Mouse (Mus musculus): Measurements from ENCODE around the gene R3hcc1l. TPM values are rescaled to one million over a fixed set of nuclear protein-coding genes. Genes with fewer than 3 reads are reported as not detected.
A peak's percentile ranks its signal among the peaks of the same experiment; 100 is the strongest.

The R3hcc1l gene
- polyA plus RNA-seq, 1 experiment from 2014 or later = 26.3 TPM

DNA sequence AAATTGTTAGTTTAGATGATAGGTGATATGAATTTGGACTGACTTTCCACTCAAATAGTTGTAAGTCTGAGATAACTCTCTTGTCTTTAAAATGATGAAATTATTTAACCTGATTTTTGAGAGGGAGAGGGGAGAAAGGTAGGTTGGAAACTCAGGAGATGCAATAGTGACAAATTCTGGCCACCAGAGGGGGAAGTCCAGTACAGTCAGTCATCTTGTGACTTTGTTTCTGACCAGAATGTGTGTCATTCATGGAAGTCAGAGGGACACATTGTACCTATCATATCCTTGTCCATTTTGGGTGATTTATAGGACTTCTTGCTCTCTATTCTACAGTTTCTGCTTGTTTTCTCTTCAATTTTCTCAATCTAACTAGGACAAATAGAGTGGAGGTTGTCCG, 19.0 kb downstream of the R3hcc1l start:
- no peaks in the 10 kb centered on the region for H3K9me3 ChIP-seq (ENCODE audit: control insufficient read depth, low read length)
- WGBS = 90% methylated on average over 1 of the region's 1 CpGs
- no peaks in the 10 kb centered on the region for H3K36me3 ChIP-seq (ENCODE audit: control insufficient read depth, insufficient read depth, low read length)
- H3K4me2 ChIP-seq = no peak overlapping the region
- no peak overlapping the region for H3K4me3 ChIP-seq (ENCODE audit: low read depth, low read length)
- no peak for ATAC-seq (ENCODE audit: low FRiP score)
- H3K27me3 ChIP-seq (ENCODE audit: control insufficient read depth, insufficient read depth, low read length) = no peaks in the 10 kb centered on the region
- peaks cover 4% of the 10 kb centered on the region; the same call in 1 of the 2 replicates for H3K4me1 ChIP-seq (ENCODE audit: control insufficient read depth, insufficient read depth, low read length)
- no peak for DNase-seq (ENCODE audit: low spot score, missing footprints)
- H3K9ac ChIP-seq (ENCODE audit: low read length) = no peak overlapping the region
- H3K27ac ChIP-seq (ENCODE audit: low read depth, low read length) = no peak overlapping the region

DNA sequence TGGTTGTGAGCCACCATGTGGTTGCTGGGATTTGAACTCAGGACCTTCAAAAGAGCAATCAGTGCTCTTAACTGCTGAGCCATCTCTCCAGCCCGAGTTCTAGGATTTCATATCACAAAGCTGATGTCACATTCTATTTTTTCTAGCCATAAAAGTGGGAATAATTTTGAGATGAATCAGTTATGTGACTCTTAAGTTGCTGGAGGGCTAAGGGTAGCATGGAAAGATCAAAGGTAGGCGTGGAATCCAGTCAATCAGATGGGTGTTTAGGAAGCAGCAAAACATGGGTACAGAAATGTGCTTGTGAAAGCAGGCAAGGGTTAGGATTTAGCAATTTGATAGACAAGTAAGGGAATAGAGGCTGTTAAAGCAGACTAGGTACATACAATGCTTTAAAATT, 20.4 kb downstream of the R3hcc1l start:
- Histone ChIP-seq H3K27ac (ENCODE audit: low read depth, low read length) (no peak overlapping the region), H3K4me1 (ENCODE audit: control insufficient read depth, insufficient read depth, low read length) (peaks cover 4% of the 10 kb centered on the region; the same call in 1 of the 2 replicates), H3K4me2 (no peak overlapping the region), H3K27me3 (ENCODE audit: control insufficient read depth, insufficient read depth, low read length) (no peaks in the 10 kb centered on the region), H3K4me3 (ENCODE audit: low read depth, low read length) (no peak overlapping the region), H3K36me3 (ENCODE audit: control insufficient read depth, insufficient read depth, low read length) (no peaks in the 10 kb centered on the region), H3K9me3 (ENCODE audit: control insufficient read depth, low read length) (no peaks in the 10 kb centered on the region), H3K9ac (ENCODE audit: low read length) (no peak overlapping the region)
- DNase-seq (ENCODE audit: low spot score, missing footprints) = no peak
- 85% methylated on average over 2 of the region's 2 CpGs for WGBS
- ATAC-seq (ENCODE audit: low FRiP score) = no peak

DNA sequence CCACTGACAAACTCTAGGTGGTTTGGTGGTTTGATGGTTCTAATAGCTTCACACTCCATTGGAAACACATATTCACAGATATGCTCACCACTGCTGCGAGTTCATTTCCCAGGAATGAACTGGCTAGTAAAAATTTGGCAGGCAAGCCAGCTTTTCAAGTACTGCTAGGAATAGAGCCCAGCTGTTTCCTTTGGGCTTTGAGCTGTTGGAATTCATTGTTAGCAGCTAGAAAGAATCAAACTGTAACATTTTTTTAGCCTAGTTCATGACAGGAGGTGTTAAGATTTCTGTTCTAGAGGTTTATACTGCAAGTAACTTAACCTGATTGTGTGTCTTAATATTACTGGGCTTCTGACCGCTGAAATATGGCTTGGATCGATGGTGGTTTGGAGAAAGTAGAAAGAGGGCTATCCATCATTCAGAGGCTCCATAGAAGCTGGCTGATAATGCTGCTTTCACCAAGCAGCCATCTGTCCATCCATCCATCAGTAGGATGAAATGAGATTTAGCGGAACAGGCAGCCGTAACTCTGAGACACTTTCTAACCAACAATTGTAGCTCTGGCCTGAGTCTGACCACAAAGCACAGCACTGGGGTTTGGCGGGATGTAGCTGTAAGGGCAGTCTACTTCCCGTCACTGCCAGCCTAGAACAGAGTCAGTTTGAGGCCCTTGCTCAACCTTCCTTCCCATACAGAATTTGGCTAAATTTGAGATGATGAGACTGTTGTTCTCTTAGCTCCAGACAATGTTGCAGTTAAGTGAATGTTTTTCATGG, 21.0 kb downstream of the R3hcc1l start:
- WGBS = 84% methylated on average over 7 of the region's 7 CpGs
- Histone ChIP-seq H3K4me1 (ENCODE audit: control insufficient read depth, insufficient read depth, low read length) (peaks cover 4% of the 10 kb centered on the region; the same call in 1 of the 2 replicates), H3K9me3 (ENCODE audit: control insufficient read depth, low read length) (no peaks in the 10 kb centered on the region), H3K36me3 (ENCODE audit: control insufficient read depth, insufficient read depth, low read length) (no peaks in the 10 kb centered on the region), H3K27ac (ENCODE audit: low read depth, low read length) (no peak overlapping the region), H3K4me2 (no peak overlapping the region), H3K9ac (ENCODE audit: low read length) (no peak overlapping the region), H3K27me3 (ENCODE audit: control insufficient read depth, insufficient read depth, low read length) (no peaks in the 10 kb centered on the region), H3K4me3 (ENCODE audit: low read depth, low read length) (no peak overlapping the region)
- no peak for ATAC-seq (ENCODE audit: low FRiP score)
- DNase-seq (ENCODE audit: low spot score, missing footprints) = no peak

DNA sequence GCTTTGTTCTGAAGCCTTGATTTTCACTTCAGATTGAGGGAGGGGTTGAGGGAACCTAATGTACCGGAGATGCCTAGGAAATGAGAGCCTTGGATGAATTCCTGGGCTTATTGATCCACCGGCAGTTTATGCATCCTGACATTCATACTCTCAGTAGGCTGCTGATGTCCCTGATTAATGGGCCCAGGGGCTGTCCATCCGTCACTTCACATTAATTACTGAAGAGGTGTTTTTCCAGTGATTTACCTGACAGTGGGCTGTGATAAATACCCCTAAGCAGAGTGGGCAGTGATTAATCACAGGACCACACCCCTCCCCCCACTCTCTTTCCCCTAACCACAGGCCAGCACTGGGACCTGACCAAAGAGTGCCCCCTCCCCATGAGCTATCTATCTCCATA, 22.1 kb downstream of the R3hcc1l start:
- Histone ChIP-seq H3K36me3 (ENCODE audit: control insufficient read depth, insufficient read depth, low read length) (no peaks in the 10 kb centered on the region), H3K4me2 (no peak overlapping the region), H3K27me3 (ENCODE audit: control insufficient read depth, insufficient read depth, low read length) (no peaks in the 10 kb centered on the region), H3K4me3 (ENCODE audit: low read depth, low read length) (no peak overlapping the region), H3K4me1 (ENCODE audit: control insufficient read depth, insufficient read depth, low read length) (peaks cover 4% of the 10 kb centered on the region; the same call in 1 of the 2 replicates), H3K27ac (ENCODE audit: low read depth, low read length) (no peak overlapping the region), H3K9me3 (ENCODE audit: control insufficient read depth, low read length) (no peaks in the 10 kb centered on the region), H3K9ac (ENCODE audit: low read length) (no peak overlapping the region)
- ATAC-seq (ENCODE audit: low FRiP score) = no peak
- no peak for DNase-seq (ENCODE audit: low spot score, missing footprints)
- WGBS = 73% methylated on average over 3 of the region's 3 CpGs

DNA sequence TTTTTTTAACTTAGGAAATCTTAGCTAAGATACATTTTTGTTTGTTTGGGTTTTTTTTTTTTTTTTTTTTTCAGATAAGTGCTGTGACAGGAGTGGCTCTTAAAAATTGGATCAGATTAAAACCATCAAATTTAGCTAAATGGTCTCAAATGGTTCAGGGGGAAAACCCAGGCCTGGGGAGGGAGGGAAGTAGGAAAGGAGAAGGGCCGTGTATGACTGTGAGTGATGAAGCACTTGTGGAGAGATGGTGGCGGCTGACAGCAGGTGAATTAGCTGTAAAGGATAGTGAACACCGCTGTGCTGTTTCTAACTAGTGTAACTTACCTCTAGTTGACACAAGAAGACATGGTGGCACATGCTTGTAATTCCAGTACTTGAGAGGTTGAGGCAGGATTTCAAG, 40.1 kb downstream of the R3hcc1l start:
- Histone ChIP-seq H3K27me3 (ENCODE audit: control insufficient read depth, insufficient read depth, low read length) (no peaks in the 10 kb centered on the region), H3K4me1 (ENCODE audit: control insufficient read depth, insufficient read depth, low read length) (no peaks in the 10 kb centered on the region), H3K4me3 (ENCODE audit: low read depth, low read length) (no peak overlapping the region), H3K27ac (ENCODE audit: low read depth, low read length) (no peak overlapping the region), H3K36me3 (ENCODE audit: control insufficient read depth, insufficient read depth, low read length) (peaks cover 3% of the 10 kb centered on the region), H3K4me2 (no peak overlapping the region), H3K9me3 (ENCODE audit: control insufficient read depth, low read length) (no peaks in the 10 kb centered on the region), H3K9ac (ENCODE audit: low read length) (no peak overlapping the region)
- 86% methylated on average over 3 of the region's 3 CpGs for WGBS
- no peak for DNase-seq (ENCODE audit: low spot score, missing footprints)
- no peak for ATAC-seq (ENCODE audit: low FRiP score)

DNA sequence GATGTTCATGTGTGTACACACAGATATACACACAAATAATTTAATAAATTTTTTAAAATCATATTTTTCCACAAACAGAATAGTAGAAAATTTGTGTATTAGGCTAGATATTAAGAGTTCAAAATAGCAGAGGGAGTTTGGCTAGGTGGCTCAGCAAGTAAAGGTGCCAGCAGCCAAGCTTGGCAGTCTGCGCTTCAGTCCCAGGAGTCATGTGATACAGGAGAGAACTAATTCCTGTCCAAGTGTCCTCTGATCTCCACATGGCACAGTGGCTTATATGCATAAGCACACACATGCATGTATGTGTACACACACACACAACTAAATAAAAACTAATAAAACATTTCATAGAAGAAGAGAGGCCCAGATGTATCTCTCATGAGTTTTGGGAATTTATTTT, 43.4 kb downstream of the R3hcc1l start:
- Histone ChIP-seq H3K4me1 (ENCODE audit: control insufficient read depth, insufficient read depth, low read length) (no peaks in the 10 kb centered on the region), H3K4me2 (no peak overlapping the region), H3K27ac (ENCODE audit: low read depth, low read length) (no peak overlapping the region), H3K9me3 (ENCODE audit: control insufficient read depth, low read length) (no peaks in the 10 kb centered on the region), H3K4me3 (ENCODE audit: low read depth, low read length) (no peak overlapping the region), H3K27me3 (ENCODE audit: control insufficient read depth, insufficient read depth, low read length) (no peaks in the 10 kb centered on the region), H3K36me3 (ENCODE audit: control insufficient read depth, insufficient read depth, low read length) (peaks cover 3% of the 10 kb centered on the region), H3K9ac (ENCODE audit: low read length) (no peak overlapping the region)
- DNase-seq (ENCODE audit: low spot score, missing footprints) (peak; percentile 26), ATAC-seq (ENCODE audit: low FRiP score) (no peak)
- WGBS = 97% methylated on average over 1 of the region's 1 CpGs

DNA sequence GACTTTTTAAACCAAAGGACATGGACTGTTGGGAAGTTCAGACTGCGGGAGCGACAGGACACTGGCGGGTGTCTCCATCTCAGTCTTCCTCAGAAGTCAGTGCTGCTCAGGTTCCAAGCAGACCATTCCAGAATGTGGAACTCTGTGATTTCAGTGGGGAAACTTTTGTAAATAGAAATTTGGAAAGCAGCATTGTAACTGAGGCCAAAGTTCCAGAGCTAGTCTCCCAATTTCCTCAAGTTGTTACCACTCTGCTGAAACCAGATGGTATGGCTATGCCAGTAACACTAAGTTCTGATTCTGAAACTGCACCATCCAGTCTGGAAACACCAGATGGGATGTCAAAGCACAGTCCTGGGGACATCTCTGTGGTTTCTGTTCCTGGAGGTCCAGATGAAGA, 44.4 kb downstream of the R3hcc1l start:
- Histone ChIP-seq H3K36me3 (ENCODE audit: control insufficient read depth, insufficient read depth, low read length) (peaks cover 3% of the 10 kb centered on the region), H3K9ac (ENCODE audit: low read length) (no peak overlapping the region), H3K27ac (ENCODE audit: low read depth, low read length) (no peak overlapping the region), H3K4me3 (ENCODE audit: low read depth, low read length) (no peak overlapping the region), H3K4me2 (no peak overlapping the region), H3K27me3 (ENCODE audit: control insufficient read depth, insufficient read depth, low read length) (no peaks in the 10 kb centered on the region), H3K9me3 (ENCODE audit: control insufficient read depth, low read length) (no peaks in the 10 kb centered on the region), H3K4me1 (ENCODE audit: control insufficient read depth, insufficient read depth, low read length) (no peaks in the 10 kb centered on the region)
- ATAC-seq (ENCODE audit: low FRiP score) = no peak
- 98% methylated on average over 3 of the region's 3 CpGs for WGBS
- peak; percentile 51 for DNase-seq (ENCODE audit: low spot score, missing footprints)

DNA sequence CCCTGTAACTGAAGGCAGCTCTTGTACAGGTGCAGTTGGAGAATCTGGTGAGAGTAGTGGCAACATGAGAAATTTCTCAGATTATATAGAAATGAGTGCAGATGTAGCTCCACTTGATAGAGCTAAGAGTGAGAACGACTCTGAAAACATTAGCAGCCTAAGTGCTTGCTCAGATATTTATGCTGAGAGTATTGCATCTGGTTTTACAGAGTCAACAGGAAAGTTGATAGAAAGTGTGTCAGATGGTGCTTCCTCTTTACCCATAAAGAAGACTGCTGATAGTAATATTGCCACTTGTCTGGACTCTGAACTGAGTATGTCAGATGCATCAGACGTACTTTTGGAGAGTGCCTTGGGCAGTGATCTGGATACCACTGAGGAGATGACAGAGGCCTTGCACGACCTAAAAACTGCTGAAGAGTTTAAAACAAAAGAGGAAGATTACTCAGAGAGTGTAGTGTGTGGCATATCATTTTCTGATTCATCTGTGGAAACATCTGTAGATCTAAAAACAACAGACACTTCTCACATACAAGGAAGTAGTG, 45.2 kb downstream of the R3hcc1l start:
- 88% methylated on average over 3 of the region's 3 CpGs for WGBS
- H3K4me1 ChIP-seq (ENCODE audit: control insufficient read depth, insufficient read depth, low read length) = no peaks in the 10 kb centered on the region
- no peaks in the 10 kb centered on the region for H3K27me3 ChIP-seq (ENCODE audit: control insufficient read depth, insufficient read depth, low read length)
- H3K4me2 ChIP-seq = no peak overlapping the region
- H3K9me3 ChIP-seq (ENCODE audit: control insufficient read depth, low read length) = no peaks in the 10 kb centered on the region
- H3K27ac ChIP-seq (ENCODE audit: low read depth, low read length) = no peak overlapping the region
- H3K4me3 ChIP-seq (ENCODE audit: low read depth, low read length) = no peak overlapping the region
- no peak overlapping the region for H3K9ac ChIP-seq (ENCODE audit: low read length)
- ATAC-seq (ENCODE audit: low FRiP score) = no peak
- H3K36me3 ChIP-seq (ENCODE audit: control insufficient read depth, insufficient read depth, low read length) = peaks cover 3% of the 10 kb centered on the region
- DNase-seq (ENCODE audit: low spot score, missing footprints) = peak; percentile 75

DNA sequence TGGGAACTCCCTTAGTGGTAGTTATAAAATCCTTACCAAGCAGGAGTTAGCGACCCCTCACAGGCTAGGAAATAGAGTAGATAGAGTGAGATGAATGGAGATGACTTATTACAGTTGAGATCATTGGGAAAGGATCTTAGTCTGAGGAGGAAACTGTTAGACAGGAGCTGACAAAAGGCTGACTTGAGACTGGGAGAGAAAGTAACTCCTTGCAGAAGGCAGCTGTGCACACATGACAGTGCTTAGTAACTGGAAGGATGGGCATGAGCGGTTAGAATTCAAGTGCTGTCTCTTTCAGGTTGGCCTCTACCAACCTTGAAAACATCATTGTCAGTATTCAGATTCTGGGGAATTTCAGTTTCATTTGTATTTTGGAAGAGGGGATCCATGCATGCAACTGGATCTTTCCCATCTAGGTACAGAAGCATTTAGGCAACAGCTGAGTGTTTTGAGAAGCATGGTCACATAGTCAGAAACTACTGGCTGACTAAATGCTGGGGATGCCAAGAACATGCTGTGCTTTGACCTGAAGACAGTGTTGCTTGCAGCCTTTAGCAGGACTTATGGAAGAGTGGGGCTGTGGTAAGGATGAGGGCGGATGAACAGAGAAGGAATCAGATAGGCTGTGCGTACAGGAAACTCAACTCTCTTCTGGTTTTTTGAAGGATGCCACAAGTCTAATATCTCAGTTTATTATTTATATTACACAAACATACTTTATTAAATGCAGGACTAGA, 47.9 kb downstream of the R3hcc1l start:
- H3K9ac ChIP-seq (ENCODE audit: low read length) = no peak overlapping the region
- no peak for DNase-seq (ENCODE audit: low spot score, missing footprints)
- no peaks in the 10 kb centered on the region; the same call in 1 of the 2 replicates for H3K4me1 ChIP-seq (ENCODE audit: control insufficient read depth, insufficient read depth, low read length)
- no peak overlapping the region for H3K4me3 ChIP-seq (ENCODE audit: low read depth, low read length)
- no peak for ATAC-seq (ENCODE audit: low FRiP score)
- WGBS = 94% methylated on average over 4 of the region's 4 CpGs
- peaks cover 3% of the 10 kb centered on the region for H3K36me3 ChIP-seq (ENCODE audit: control insufficient read depth, insufficient read depth, low read length)
- H3K27me3 ChIP-seq (ENCODE audit: control insufficient read depth, insufficient read depth, low read length) = no peaks in the 10 kb centered on the region
- H3K27ac ChIP-seq (ENCODE audit: low read depth, low read length) = no peak overlapping the region
- no peak overlapping the region for H3K4me2 ChIP-seq
- H3K9me3 ChIP-seq (ENCODE audit: control insufficient read depth, low read length) = no peaks in the 10 kb centered on the region

All from midbrain, embryonic 11.5 days (tissue).